Comparison of ENCODE assay signal across 8 mouse cellular contexts in genomic region chr11:88070392-88070791, GRCm38 (mm10). TPM values are rescaled to one million over a fixed set of nuclear protein-coding genes. Genes with fewer than 3 reads are reported as not detected.
DNase-seq lines count a peak whose midpoint lies in the region; ATAC-seq and TF ChIP-seq lines count a peak whose summit lies in the region.

No protein-coding gene starts in this region.

- H3K4me2 ChIP-seq in heart, embryonic 15.5 days = peak overlapping the region; percentile 87
- H3K4me2 ChIP-seq in embryonic facial prominence, embryonic 15.5 days (replicated peaks) = peak overlapping the region; percentile 69
- H3K4me2 ChIP-seq in intestine, embryonic 16.5 days (ENCODE audit: low read depth, low read length) = peak overlapping the region; percentile 86
- H3K4me2 ChIP-seq in myocyte (ENCODE audit: low read depth) = peak overlapping the region; percentile 97

- no peaks in the 10 kb centered on the region for H3K9me3 ChIP-seq in heart, embryonic 15.5 days (replicated peaks)
- H3K9me3 ChIP-seq in embryonic facial prominence, embryonic 15.5 days (replicated peaks) = no peaks in the 10 kb centered on the region
- no peaks in the 10 kb centered on the region for H3K9me3 ChIP-seq in intestine, embryonic 16.5 days (ENCODE audit: control insufficient read depth, low read length)

- TF ChIP-seq POLR2A in myocyte (IDR thresholded peaks at IDR 0.05; ENCODE audit: insufficient read length, low read depth) = no peak

- H3K79me2 ChIP-seq in myocyte (ENCODE audit: control insufficient read depth, insufficient read depth) = peaks cover 70% of the 10 kb centered on the region

- ATAC-seq in heart, embryonic 15.5 days (replicated peaks; ENCODE audit: insufficient number of reproducible peaks, insufficient read depth, low FRiP score, low read depth) = no peak
- ATAC-seq in embryonic facial prominence, embryonic 15.5 days (ENCODE audit: insufficient number of reproducible peaks, low FRiP score, low TSS enrichment, low read depth) = no peak
- ATAC-seq in intestine, embryonic 16.5 days = no peak

- no peak overlapping the region for H3ac ChIP-seq in myocyte (ENCODE audit: control insufficient read depth, insufficient read length)

- no peak for DNase-seq in heart, adult 8-10 months (ENCODE audit: low spot score)
- DNase-seq in c-Kit-positive CD71-positive TER-119-positive erythroid progenitor cells, embryonic 14.5 days (ENCODE audit: low spot score) = no peak
- no peak for DNase-seq in T-cell, adult 2 months (ENCODE audit: low spot score)
- DNase-seq in layer of hippocampus, adult 18-20 months (ENCODE audit: low spot score in 2 of 2) = no peak

- H3K36me3 ChIP-seq in heart, embryonic 15.5 days = peaks cover 18% of the 10 kb centered on the region
- H3K36me3 ChIP-seq in embryonic facial prominence, embryonic 15.5 days = peaks cover 18% of the 10 kb centered on the region
- peaks cover 4% of the 10 kb centered on the region; the same call in 1 of the 2 replicates for H3K36me3 ChIP-seq in intestine, embryonic 16.5 days (ENCODE audit: control insufficient read depth, insufficient read depth, low read length)
- peaks cover 17% of the 10 kb centered on the region for H3K36me3 ChIP-seq in myocyte (ENCODE audit: control insufficient read depth, insufficient read depth)

- peaks cover 45% of the 10 kb centered on the region for H3K4me1 ChIP-seq in heart, embryonic 15.5 days (replicated peaks)
- peaks cover 34% of the 10 kb centered on the region for H3K4me1 ChIP-seq in embryonic facial prominence, embryonic 15.5 days
- H3K4me1 ChIP-seq in intestine, embryonic 16.5 days (ENCODE audit: control insufficient read depth, insufficient read depth, low read length) = peaks cover 28% of the 10 kb centered on the region

- no peaks in the 10 kb centered on the region for H3K27me3 ChIP-seq in heart, embryonic 15.5 days
- H3K27me3 ChIP-seq in embryonic facial prominence, embryonic 15.5 days = no peaks in the 10 kb centered on the region
- no peaks in the 10 kb centered on the region for H3K27me3 ChIP-seq in intestine, embryonic 16.5 days (replicated peaks; ENCODE audit: control insufficient read depth, insufficient read depth, low read length)
- H3K27me3 ChIP-seq in myocyte (ENCODE audit: control insufficient read depth, insufficient read depth, insufficient read length) = no peaks in the 10 kb centered on the region

- H3K27ac ChIP-seq in heart, embryonic 15.5 days = peak overlapping the region; percentile 3; the same call in 1 of the 2 replicates
- H3K27ac ChIP-seq in embryonic facial prominence, embryonic 15.5 days (replicated peaks) = no peak overlapping the region; the same call in 1 of the 2 replicates
- H3K27ac ChIP-seq in intestine, embryonic 16.5 days (ENCODE audit: low read length) = no peak overlapping the region

- peak overlapping the region; percentile 13; the same call in 1 of the 2 replicates for H3K9ac ChIP-seq in heart, embryonic 15.5 days
- H3K9ac ChIP-seq in embryonic facial prominence, embryonic 15.5 days = no peak overlapping the region
- H3K9ac ChIP-seq in intestine, embryonic 16.5 days (ENCODE audit: low read depth, low read length) = peak overlapping the region; percentile 45; the same call in 1 of the 2 replicates

- 19% methylated on average over 4 of the region's 4 CpGs for WGBS in heart, embryonic 15.5 days
- 11% methylated on average over 4 of the region's 4 CpGs for WGBS in embryonic facial prominence, embryonic 15.5 days
- WGBS in intestine, embryonic 16.5 days = 20% methylated on average over 4 of the region's 4 CpGs

- H3K4me3 ChIP-seq in heart, embryonic 15.5 days = peak overlapping the region; percentile 99
- H3K4me3 ChIP-seq in embryonic facial prominence, embryonic 15.5 days (replicated peaks) = peak overlapping the region; percentile 94
- peak overlapping the region; percentile 25 for H3K4me3 ChIP-seq in intestine, embryonic 16.5 days (ENCODE audit: low read length)
- no peak overlapping the region for H3K4me3 ChIP-seq in myocyte

TF ChIP-seq in myocyte, 11 proteins besides CTCF, POLR2A, EP300 and RAD21:
- no peak for TF ChIP-seq MYOD1 (IDR thresholded peaks at IDR 0.05; ENCODE audit: control insufficient read depth in 1 of 3, insufficient read length in 2 of 3, low read depth in 2 of 3)
- TF ChIP-seq MAX (IDR thresholded peaks at IDR 0.05; ENCODE audit: low read depth) = no peak
- no peak for TF ChIP-seq TCF3 (IDR thresholded peaks at IDR 0.05; ENCODE audit: insufficient read length, low read depth)
- no peak for TF ChIP-seq USF1 (IDR thresholded peaks at IDR 0.05; ENCODE audit: low read depth)
- no peak for TF ChIP-seq POLR2AphosphoS2 (IDR thresholded peaks at IDR 0.05; ENCODE audit: insufficient read length, low read depth)
- TF ChIP-seq CEBPB (IDR thresholded peaks at IDR 0.05; ENCODE audit: insufficient read depth, poor library complexity, severe bottlenecking) = no peak
- no peak for TF ChIP-seq SRF (IDR thresholded peaks at IDR 0.05; ENCODE audit: control insufficient read depth, insufficient read length, low read depth)
- TF ChIP-seq TCF12 (IDR thresholded peaks at IDR 0.05; ENCODE audit: insufficient read depth, poor library complexity, severe bottlenecking) = no peak

RNA-seq across cellular contexts. Expression of gene Vezf1, which starts 2.3 kb away (rescaled TPM):
- 22.2 and 24.9 TPM in 2 replicates for polyA plus RNA-seq in heart, embryonic 15.5 days (2015; fragmentation: Nextera tagmentation; extraction: Ambion mirVana)
- total RNA-seq in heart, adult 8-10 months (2022) = 10 to 100 TPM; 39.8 to 44.7 (median 41.8) TPM
- polyA plus RNA-seq in embryonic facial prominence, embryonic 15.5 days (2015; fragmentation: Nextera tagmentation; extraction: Ambion mirVana) = 37.5 and 39.6 TPM in 2 replicates
- 23.3 and 24.1 TPM in 2 replicates for polyA plus RNA-seq in intestine, embryonic 16.5 days (2015; fragmentation: Nextera tagmentation; extraction: Ambion mirVana)
- 17.7 TPM for polyA plus RNA-seq in myocyte (2012; fragmentation: generic; extraction: Trizol)
- total RNA-seq in layer of hippocampus, adult 18-20 months (2021) = 10 to 100 TPM; 23.2 to 24.7 TPM

RNA-seq across cellular contexts. Expression of gene Srsf1, which starts 23.2 kb away (rescaled TPM):
- 149 and 172 TPM in 2 replicates for polyA plus RNA-seq in heart, embryonic 15.5 days (2015; fragmentation: Nextera tagmentation; extraction: Ambion mirVana)
- total RNA-seq in heart, adult 8-10 months (2022) = 100 to 1,000 TPM in 3 of 4 experiments, 10 to 100 TPM in 1; 97.6 to 103 (median 102) TPM
- polyA plus RNA-seq in embryonic facial prominence, embryonic 15.5 days (2015; fragmentation: Nextera tagmentation; extraction: Ambion mirVana) = 269 and 279 TPM in 2 replicates
- polyA plus RNA-seq in intestine, embryonic 16.5 days (2015; fragmentation: Nextera tagmentation; extraction: Ambion mirVana) = 169 and 170 TPM in 2 replicates
- 69.9 TPM for polyA plus RNA-seq in myocyte (2012; fragmentation: generic; extraction: Trizol)
- total RNA-seq in layer of hippocampus, adult 18-20 months (2021) = 100 to 1,000 TPM; 219 to 225 TPM

RNA-seq across cellular contexts. Expression of gene Cuedc1, which starts 27.5 kb away (rescaled TPM):
- polyA plus RNA-seq in heart, embryonic 15.5 days (2015; fragmentation: Nextera tagmentation; extraction: Ambion mirVana) = 18.4 and 20.3 TPM in 2 replicates
- total RNA-seq in heart, adult 8-10 months (2022) = 10 to 100 TPM; 47.5 to 55.7 (median 51.0) TPM
- polyA plus RNA-seq in embryonic facial prominence, embryonic 15.5 days (2015; fragmentation: Nextera tagmentation; extraction: Ambion mirVana) = 35.4 and 38.7 TPM in 2 replicates
- 8.0 and 8.5 TPM in 2 replicates for polyA plus RNA-seq in intestine, embryonic 16.5 days (2015; fragmentation: Nextera tagmentation; extraction: Ambion mirVana)
- 40.8 TPM for polyA plus RNA-seq in myocyte (2012; fragmentation: generic; extraction: Trizol)
- total RNA-seq in layer of hippocampus, adult 18-20 months (2021) = 10 to 100 TPM; 27.9 to 31.8 TPM
